Mouse (Mus musculus): ENCODE measurements around the gene Naa35.
"Not testable (repeated sequence)": the region's sequence is repeated elsewhere in the genome, so short reads cannot be mapped to it uniquely, and the experiment has no call there.

DNA sequence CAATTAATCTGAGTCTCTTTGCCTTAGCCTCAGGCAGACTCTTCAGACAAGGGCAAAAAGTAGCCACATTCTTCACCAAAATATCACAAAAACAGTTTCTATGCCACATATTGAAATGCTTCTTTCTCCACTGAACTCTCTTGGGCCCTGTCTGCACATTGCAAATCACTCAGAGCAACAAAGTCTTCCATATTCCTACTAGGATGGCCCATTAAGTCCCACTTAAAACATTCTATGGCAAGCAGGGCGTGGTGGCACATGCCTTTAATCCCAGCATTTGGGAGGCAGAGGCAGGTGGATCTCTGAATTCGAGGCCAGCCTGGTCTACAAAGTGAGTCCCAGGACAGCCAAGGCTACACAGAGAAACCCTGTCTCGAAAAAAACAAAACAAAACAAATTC, 7.0 kb downstream of the Naa35 start:
- TF ChIP-seq CTCF (IDR thresholded peaks at IDR 0.05; ENCODE audit: extremely low read depth, insufficient read depth, insufficient read length, insufficient replicate concordance); POLR2A (IDR thresholded peaks at IDR 0.05; ENCODE audit: low read depth, low read length): not testable (repeated sequence)
